Mouse (Mus musculus) limb, embryonic 13.5 days (tissue): ENCODE results near the gene Cyth4. TPM values are rescaled to one million over a fixed set of nuclear protein-coding genes. Genes with fewer than 3 reads are reported as not detected.
A peak's percentile ranks its signal among the peaks of the same experiment; 100 is the strongest.

Source experiments
- ATAC-seq: fragments of 200-750 bp; cut with Nextera tagmentation; 2 replicates; pipeline ENCODE4 v1.8.0; 2017; ENCODE audit warnings: low read depth, moderate number of reproducible peaks, moderate TSS enrichment; ENCODE audit not compliant: low FRiP score
- H3K27ac ChIP-seq: fragments of 300-500 bp; sonication (generic); 2 replicates; pipeline ENCODE4 v1.5.1; 2015; ENCODE audit warnings: inconsistent platforms, mild to moderate bottlenecking, moderate library complexity
- H3K27me3 ChIP-seq: fragments of 300-500 bp; sonication (generic); 2 replicates; pipeline ENCODE4 v1.6.1; 2015; ENCODE audit warnings: mild to moderate bottlenecking, inconsistent platforms
- H3K36me3 ChIP-seq: fragments of 300-500 bp; sonication (generic); 2 replicates; pipeline ENCODE4 v1.6.1; 2015; ENCODE audit warnings: inconsistent platforms, mild to moderate bottlenecking, moderate library complexity
- H3K4me1 ChIP-seq: fragments of 300-500 bp; sonication (generic); 2 replicates; pipeline ENCODE4 v1.6.1; 2015; ENCODE audit warnings: inconsistent platforms
- H3K4me2 ChIP-seq: fragments of 300-500 bp; sonication (generic); replicated peaks from 2 replicates; pipeline ENCODE4 v1.6.1; 2015; ENCODE audit warnings: inconsistent platforms, mild to moderate bottlenecking, moderate library complexity
- H3K4me3 ChIP-seq: fragments of 300-500 bp; sonication (generic); 2 replicates; pipeline ENCODE4 v1.5.1; 2015; ENCODE audit warnings: moderate library complexity, mild to moderate bottlenecking, inconsistent platforms
- H3K9ac ChIP-seq: fragments of 300-500 bp; sonication (generic); 2 replicates; pipeline ENCODE4 v1.6.1; 2015; ENCODE audit warnings: mild to moderate bottlenecking, inconsistent platforms
- H3K9me3 ChIP-seq: fragments of 300-500 bp; sonication (generic); 2 replicates; pipeline ENCODE4 v1.6.1; 2016; ENCODE audit warnings: inconsistent platforms
- WGBS: fragments of 180-500 bp; shearing (Covaris S2); methylation state at CpG from one replicate; pipeline ENCODE4 v1.1.7; 2015; 5-methylcytosine and 5-hydroxymethylcytosine counted together
- polyA plus RNA-seq: library from polyadenylated mRNA; unstranded; fragments of >200 nt; fragmentation: Nextera tagmentation; extraction: Ambion mirVana; gene quantifications from 2 replicates; pipeline ENCODE4 v1.2.1, GENCODE M21; 2015

Cyth4 gene
- polyA plus RNA-seq, 1 experiment from 2014 or later: 8.7 TPM

GRCm38 (mm10) chr15:78564764-78565435 lies 31.9 kb upstream of the Cyth4 start:
- H3K36me3 ChIP-seq: no peaks in the 10 kb centered on the region
- ATAC-seq: no peak
- no peaks in the 10 kb centered on the region for H3K4me1 ChIP-seq
- H3K9me3 ChIP-seq: no peaks in the 10 kb centered on the region
- H3K4me3 ChIP-seq: no peak overlapping the region
- WGBS: 64% methylated on average over 11 of the region's 11 CpGs
- H3K27me3 ChIP-seq: no peaks in the 10 kb centered on the region
- no peak overlapping the region for H3K9ac ChIP-seq
- no peak overlapping the region for H3K4me2 ChIP-seq
- no peak overlapping the region for H3K27ac ChIP-seq

- no peak for ATAC-seq
- Histone ChIP-seq H3K36me3 (no peaks in the 10 kb centered on the region), H3K9ac (no peak overlapping the region), H3K27ac (no peak overlapping the region), H3K4me2 (no peak overlapping the region), H3K4me3 (no peak overlapping the region), H3K4me1 (no peaks in the 10 kb centered on the region), H3K9me3 (no peaks in the 10 kb centered on the region), H3K27me3 (0 out of 2 replicates have a peak, but pooled peaks cover 4% of the 10 kb centered on the region)
- WGBS: 70% methylated on average over 9 of the region's 9 CpGs
Measured at GRCm38 (mm10) chr15:78567608-78568120, 29.2 kb upstream of the Cyth4 start.

GRCm38 (mm10) chr15:78570170-78570569 lies 26.7 kb upstream of the Cyth4 start:
- no peak for ATAC-seq
- no peak overlapping the region for H3K9ac ChIP-seq
- H3K27me3 ChIP-seq: 0 out of 2 replicates have a peak, but pooled peaks cover 4% of the 10 kb centered on the region
- H3K27ac ChIP-seq: no peak overlapping the region
- WGBS: 97% methylated on average over 5 of the region's 5 CpGs
- H3K36me3 ChIP-seq: no peaks in the 10 kb centered on the region
- H3K4me1 ChIP-seq: no peaks in the 10 kb centered on the region
- no peak overlapping the region for H3K4me3 ChIP-seq
- H3K4me2 ChIP-seq: no peak overlapping the region
- H3K9me3 ChIP-seq: no peaks in the 10 kb centered on the region

GRCm38 (mm10) chr15:78571554-78572269 lies 25.1 kb upstream of the Cyth4 start:
- no peaks in the 10 kb centered on the region for H3K36me3 ChIP-seq
- no peaks in the 10 kb centered on the region for H3K4me1 ChIP-seq
- no peak for ATAC-seq
- H3K4me2 ChIP-seq: no peak overlapping the region
- H3K9ac ChIP-seq: no peak overlapping the region
- H3K27me3 ChIP-seq: 0 out of 2 replicates have a peak, but pooled peaks cover 4% of the 10 kb centered on the region
- H3K4me3 ChIP-seq: no peak overlapping the region
- 62% methylated on average over 16 of the region's 16 CpGs for WGBS
- no peak overlapping the region for H3K27ac ChIP-seq
- H3K9me3 ChIP-seq: no peaks in the 10 kb centered on the region

- ATAC-seq: no peak
- Histone ChIP-seq H3K4me3 (no peak overlapping the region), H3K9me3 (no peaks in the 10 kb centered on the region), H3K4me1 (no peaks in the 10 kb centered on the region), H3K27me3 (0 out of 2 replicates have a peak, but pooled peaks cover 4% of the 10 kb centered on the region), H3K9ac (no peak overlapping the region), H3K27ac (no peak overlapping the region), H3K4me2 (no peak overlapping the region), H3K36me3 (no peaks in the 10 kb centered on the region)
- WGBS: 92% methylated on average over 5 of the region's 5 CpGs
Measured at GRCm38 (mm10) chr15:78572270-78572600, 24.6 kb upstream of the Cyth4 start.

- no peak within 1 kb of the TSS for H3K4me3 ChIP-seq
- 78% methylated on average over 8 of the region's 8 CpGs for WGBS
- no peak within 1 kb of the TSS for H3K27ac ChIP-seq
- no peak for ATAC-seq
- no peaks in the 10 kb centered on the region for H3K4me1 ChIP-seq
- no peaks in the 10 kb centered on the region for H3K9me3 ChIP-seq
- H3K27me3 ChIP-seq: peaks cover 5% of the 10 kb centered on the region
- no peaks in the 10 kb centered on the region for H3K36me3 ChIP-seq
- no peak within 1 kb of the TSS for H3K9ac ChIP-seq
- no peak within 1 kb of the TSS for H3K4me2 ChIP-seq
Measured at GRCm38 (mm10) chr15:78572658-78573397, 24.0 kb upstream of the Cyth4 start, which contains the start of gene Rac2. Rac2 (minus strand) TSS chr15:78572783.

GRCm38 (mm10) chr15:78576284-78576810 lies 20.5 kb upstream of the Cyth4 start:
- 79% methylated on average over 3 of the region's 4 CpGs for WGBS
- Histone ChIP-seq H3K4me3 (no peak overlapping the region), H3K27ac (no peak overlapping the region), H3K4me2 (no peak overlapping the region), H3K36me3 (no peaks in the 10 kb centered on the region), H3K9me3 (no peaks in the 10 kb centered on the region), H3K9ac (no peak overlapping the region), H3K4me1 (peaks cover 15% of the 10 kb centered on the region), H3K27me3 (peaks cover 19% of the 10 kb centered on the region)
- ATAC-seq: no peak

- 14% methylated on average over 11 of the region's 11 CpGs for WGBS
- peaks cover 22% of the 10 kb centered on the region for H3K4me1 ChIP-seq
Measured at GRCm38 (mm10) chr15:78583352-78583751, 13.5 kb upstream of the Cyth4 start.

GRCm38 (mm10) chr15:78585404-78585803 lies 11.4 kb upstream of the Cyth4 start:
- H3K27ac ChIP-seq: no peak overlapping the region

More at GRCm38 (mm10) chr15:78583352-78583751, 13.5 kb upstream of the Cyth4 start:
- H3K9ac ChIP-seq: 0 out of 2 replicates have a peak overlapping the region, but pooled peaks have one; percentile 15
- no peak overlapping the region for H3K4me2 ChIP-seq
- H3K36me3 ChIP-seq: no peaks in the 10 kb centered on the region
- H3K9me3 ChIP-seq: peaks cover 2% of the 10 kb centered on the region; the same call in 1 of the 2 replicates
- no peak overlapping the region for H3K27ac ChIP-seq
- no peak overlapping the region for H3K4me3 ChIP-seq
- peaks cover 24% of the 10 kb centered on the region for H3K27me3 ChIP-seq
- ATAC-seq: no peak

GRCm38 (mm10) chr15:78587050-78587994 lies 9.5 kb upstream of the Cyth4 start:
- ATAC-seq: peak; percentile 46; the same call in 1 of the 2 replicates
- no peak overlapping the region for H3K4me2 ChIP-seq
- 0 out of 2 replicates have a peak, but pooled peaks cover 7% of the 10 kb centered on the region for H3K4me1 ChIP-seq
- no peak overlapping the region for H3K4me3 ChIP-seq
- H3K27ac ChIP-seq: no peak overlapping the region
- peaks cover 12% of the 10 kb centered on the region for H3K27me3 ChIP-seq
- no peaks in the 10 kb centered on the region for H3K36me3 ChIP-seq
- WGBS: 57% methylated on average over 18 of the region's 18 CpGs
- H3K9ac ChIP-seq: no peak overlapping the region
- H3K9me3 ChIP-seq: peaks cover 2% of the 10 kb centered on the region; the same call in 1 of the 2 replicates

More at GRCm38 (mm10) chr15:78585404-78585803, 11.4 kb upstream of the Cyth4 start:
- no peak for ATAC-seq
- no peaks in the 10 kb centered on the region for H3K36me3 ChIP-seq
- peaks cover 14% of the 10 kb centered on the region for H3K27me3 ChIP-seq
- H3K4me3 ChIP-seq: no peak overlapping the region
- H3K4me2 ChIP-seq: no peak overlapping the region
- peaks cover 2% of the 10 kb centered on the region; the same call in 1 of the 2 replicates for H3K9me3 ChIP-seq
- WGBS: 89% methylated on average over 7 of the region's 7 CpGs
- H3K4me1 ChIP-seq: peaks cover 16% of the 10 kb centered on the region
- no peak overlapping the region for H3K9ac ChIP-seq

GRCm38 (mm10) chr15:78588049-78588448 lies 8.8 kb upstream of the Cyth4 start:
- Histone ChIP-seq H3K4me3 (no peak overlapping the region), H3K36me3 (no peaks in the 10 kb centered on the region), H3K4me1 (0 out of 2 replicates have a peak, but pooled peaks cover 7% of the 10 kb centered on the region), H3K9ac (no peak overlapping the region), H3K4me2 (no peak overlapping the region), H3K27me3 (peaks cover 7% of the 10 kb centered on the region), H3K27ac (no peak overlapping the region), H3K9me3 (peaks cover 2% of the 10 kb centered on the region; the same call in 1 of the 2 replicates)
- 84% methylated on average over 4 of the region's 4 CpGs for WGBS
- no peak for ATAC-seq
